Mouse (Mus musculus) hindbrain, embryonic 12.5 days (tissue): ENCODE results near the gene Arhgef15. TPM values are rescaled to one million over a fixed set of nuclear protein-coding genes. Genes with fewer than 3 reads are reported as not detected.
"Not testable (repeated sequence)": the region's sequence is repeated elsewhere in the genome, so short reads cannot be mapped to it uniquely, and the experiment has no call there.

Experiments used
- ATAC-seq: fragments of 200-750 bp; cut with Nextera tagmentation; 2 replicates; pipeline ENCODE4 v1.8.0; 2017; ENCODE audit warnings: moderate TSS enrichment; ENCODE audit not compliant: low FRiP score
- H3K27ac ChIP-seq: fragments of 300-500 bp; sonication (generic); 2 replicates; pipeline ENCODE4 v1.5.1; 2016; ENCODE audit warnings: mild to moderate bottlenecking
- H3K27me3 ChIP-seq: fragments of 300-500 bp; sonication (generic); 2 replicates; pipeline ENCODE4 v1.6.1; 2016; ENCODE audit warnings: mild to moderate bottlenecking
- H3K36me3 ChIP-seq: fragments of 300-500 bp; sonication (generic); 2 replicates; pipeline ENCODE4 v1.6.1; 2016; ENCODE audit warnings: mild to moderate bottlenecking
- H3K4me1 ChIP-seq: fragments of 300-500 bp; sonication (generic); 2 replicates; pipeline ENCODE4 v1.6.1; 2016
- H3K4me2 ChIP-seq: fragments of 300-500 bp; sonication (generic); replicated peaks from 2 replicates; pipeline ENCODE4 v1.6.1; 2016; ENCODE audit warnings: mild to moderate bottlenecking
- H3K4me3 ChIP-seq: fragments of 300-500 bp; sonication (generic); 2 replicates; pipeline ENCODE4 v1.5.1; 2016; ENCODE audit warnings: mild to moderate bottlenecking
- H3K9ac ChIP-seq: fragments of 300-500 bp; sonication (generic); 2 replicates; pipeline ENCODE4 v1.6.1; 2016; ENCODE audit warnings: mild to moderate bottlenecking, moderate library complexity
- H3K9me3 ChIP-seq: fragments of 300-500 bp; sonication (generic); replicated peaks from 2 replicates; pipeline ENCODE4 v1.6.1; 2016; ENCODE audit warnings: mild to moderate bottlenecking
- WGBS: fragments of 180-500 bp; shearing (Covaris S2); methylation state at CpG from one replicate; pipeline ENCODE4 v1.1.7; 2016; 5-methylcytosine and 5-hydroxymethylcytosine counted together
- polyA plus RNA-seq: library from polyadenylated mRNA; unstranded; fragments of >200 nt; fragmentation: Nextera tagmentation; extraction: Ambion mirVana; gene quantifications from 2 replicates; pipeline ENCODE4 v1.2.1, GENCODE M21; 2016

Arhgef15 gene
- 8.5 TPM in 2 replicates for polyA plus RNA-seq

DNA sequence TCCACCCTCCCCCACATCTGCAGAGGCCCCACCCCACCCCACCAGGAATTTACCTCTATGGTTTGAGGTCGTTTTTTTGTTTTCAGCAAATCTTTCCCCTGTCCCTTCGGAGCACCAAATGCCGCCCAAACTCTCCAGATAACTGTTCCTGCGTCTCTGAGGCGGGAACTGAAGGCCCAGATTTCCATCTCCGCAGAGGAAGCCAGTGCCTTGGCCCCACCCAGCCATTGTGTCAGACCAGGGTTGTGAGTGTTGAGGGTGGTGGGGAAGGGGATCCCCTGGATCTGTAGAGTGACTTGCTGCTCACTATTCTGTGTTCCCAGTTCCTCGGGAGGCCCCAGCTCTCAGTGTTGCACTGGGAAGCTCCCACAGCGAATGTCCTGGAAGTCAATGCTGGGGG lies at the start of gene Arhgef15:
Gene Arhgef15, minus strand, starts transcription at position 173 of the 400 bp plus-strand sequence.
- no peaks in the 10 kb centered on the region for H3K36me3 ChIP-seq
- H3K9ac ChIP-seq = 0 out of 2 replicates have a peak within 1 kb of the TSS, but pooled peaks have one; percentile 19
- H3K27ac ChIP-seq = no peak within 1 kb of the TSS
- no peaks in the 10 kb centered on the region for H3K9me3 ChIP-seq
- no peak for ATAC-seq
- peaks cover 18% of the 10 kb centered on the region for H3K4me1 ChIP-seq
- peaks cover 56% of the 10 kb centered on the region for H3K27me3 ChIP-seq
- WGBS = 34% methylated on average over 8 of the region's 8 CpGs
- 0 out of 2 replicates have a peak within 1 kb of the TSS, but pooled peaks have one; percentile 6 for H3K4me3 ChIP-seq
- H3K4me2 ChIP-seq = 0 out of 2 replicates have a peak within 1 kb of the TSS, but pooled peaks have one; percentile 1

GRCm38 (mm10) chr11:69006575-69006974 lies 49.3 kb upstream of the Arhgef15 start:
- not testable (repeated sequence) for H3K27me3 ChIP-seq, H3K4me3 ChIP-seq, H3K9ac ChIP-seq, H3K9me3 ChIP-seq, ATAC-seq, H3K27ac ChIP-seq, H3K4me2 ChIP-seq
- H3K4me1 ChIP-seq = peaks cover 14% of the 10 kb centered on the region
- peaks cover 17% of the 10 kb centered on the region for H3K36me3 ChIP-seq

GRCm38 (mm10) chr11:69005193-69005592 lies 47.9 kb upstream of the Arhgef15 start:
- Histone ChIP-seq H3K4me2 (no peak overlapping the region), H3K9me3 (no peaks in the 10 kb centered on the region), H3K9ac (no peak overlapping the region), H3K4me3 (no peak overlapping the region), H3K27ac (no peak overlapping the region), H3K4me1 (peaks cover 7% of the 10 kb centered on the region; the same call in 1 of the 2 replicates), H3K36me3 (peaks cover 31% of the 10 kb centered on the region), H3K27me3 (no peaks in the 10 kb centered on the region)
- WGBS = 89% methylated on average over 7 of the region's 7 CpGs
- no peak for ATAC-seq

DNA sequence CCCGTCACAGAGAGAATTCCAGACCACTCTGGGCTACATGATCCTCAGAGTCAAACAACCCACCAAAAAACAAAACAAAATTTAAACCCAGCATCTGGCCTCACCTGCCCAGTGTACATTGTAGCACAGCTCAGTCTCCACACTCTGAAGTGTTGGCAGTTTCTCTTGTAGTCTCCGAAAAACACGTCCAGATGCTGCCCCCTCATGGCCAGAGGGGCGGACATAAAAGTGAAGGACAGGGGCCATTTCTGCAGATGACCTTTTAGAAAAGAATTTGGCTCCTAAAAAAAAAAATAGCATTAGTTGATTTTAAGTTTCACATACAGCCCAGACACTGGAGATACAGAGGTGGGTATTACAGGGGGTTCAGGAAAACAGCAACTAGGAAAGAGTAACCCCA lies 46.3 kb upstream of the Arhgef15 start:
- H3K36me3 ChIP-seq = peaks cover 46% of the 10 kb centered on the region
- ATAC-seq = no peak
- 63% methylated on average over 4 of the region's 4 CpGs for WGBS

DNA sequence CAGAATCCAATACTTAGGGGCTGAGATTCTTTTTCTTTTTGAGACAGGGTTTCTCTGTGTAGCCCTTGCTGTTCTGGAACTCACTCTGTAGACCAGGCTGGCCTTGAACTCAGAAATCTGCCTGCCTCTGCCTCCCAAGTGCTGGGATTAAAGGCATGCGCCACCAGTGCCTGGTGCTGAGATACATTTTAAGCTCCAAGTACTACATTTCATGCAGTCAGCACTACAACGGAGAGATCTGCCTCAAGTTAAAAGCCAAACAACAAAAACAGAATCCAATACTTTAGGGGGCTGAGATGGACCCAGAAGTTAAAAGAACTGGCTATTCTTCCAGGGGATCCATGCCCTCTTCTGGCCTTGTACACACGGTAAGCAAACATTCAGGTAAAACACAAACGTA lies 45.5 kb upstream of the Arhgef15 start:
- not testable (repeated sequence) for H3K9me3 ChIP-seq, H3K27ac ChIP-seq, H3K4me3 ChIP-seq, H3K27me3 ChIP-seq, H3K4me2 ChIP-seq, ATAC-seq, H3K9ac ChIP-seq, H3K4me1 ChIP-seq
- peaks cover 54% of the 10 kb centered on the region for H3K36me3 ChIP-seq
- 93% methylated on average over 4 of the region's 4 CpGs for WGBS

More for the DNA sequence above, 46.3 kb upstream of the Arhgef15 start:
- Histone ChIP-seq H3K27me3 (no peaks in the 10 kb centered on the region), H3K9me3 (no peaks in the 10 kb centered on the region), H3K4me1 (peaks cover 7% of the 10 kb centered on the region; the same call in 1 of the 2 replicates), H3K4me2 (no peak overlapping the region), H3K9ac (no peak overlapping the region), H3K27ac (no peak overlapping the region), H3K4me3 (no peak overlapping the region)

DNA sequence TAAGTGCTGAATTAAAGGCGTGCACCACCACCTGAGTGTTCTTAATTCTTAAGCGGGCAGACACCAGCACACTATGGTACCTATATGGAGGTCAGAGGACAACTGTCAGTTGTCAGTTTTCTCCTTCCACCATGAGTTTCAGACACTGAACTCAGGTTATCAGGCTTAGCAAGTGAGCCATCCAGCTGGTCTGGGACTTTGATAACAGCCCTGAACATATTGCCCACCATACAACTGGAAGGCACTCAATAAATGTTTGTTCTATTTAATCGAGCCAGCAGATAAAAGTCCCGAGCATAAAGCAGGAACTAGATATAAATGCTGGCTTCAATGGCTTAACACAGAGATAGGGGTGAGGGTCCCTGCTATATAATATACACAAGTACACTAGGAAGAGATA lies 39.8 kb upstream of the Arhgef15 start:
- Histone ChIP-seq H3K4me1 (no peaks in the 10 kb centered on the region), H3K4me2 (no peak overlapping the region), H3K4me3 (no peak overlapping the region), H3K36me3 (peaks cover 92% of the 10 kb centered on the region), H3K27ac (no peak overlapping the region), H3K9me3 (no peaks in the 10 kb centered on the region), H3K27me3 (no peaks in the 10 kb centered on the region), H3K9ac (no peak overlapping the region)
- ATAC-seq = no peak
- 97% methylated on average over 4 of the region's 4 CpGs for WGBS

GRCm38 (mm10) chr11:68994377-68994776 lies 37.1 kb upstream of the Arhgef15 start:
- Histone ChIP-seq H3K4me3 (no peak overlapping the region), H3K4me1 (no peaks in the 10 kb centered on the region), H3K27me3 (no peaks in the 10 kb centered on the region), H3K36me3 (peaks cover 92% of the 10 kb centered on the region), H3K9me3 (no peaks in the 10 kb centered on the region), H3K27ac (no peak overlapping the region), H3K9ac (no peak overlapping the region), H3K4me2 (no peak overlapping the region)
- no peak for ATAC-seq
- 96% methylated on average over 3 of the region's 3 CpGs for WGBS

DNA sequence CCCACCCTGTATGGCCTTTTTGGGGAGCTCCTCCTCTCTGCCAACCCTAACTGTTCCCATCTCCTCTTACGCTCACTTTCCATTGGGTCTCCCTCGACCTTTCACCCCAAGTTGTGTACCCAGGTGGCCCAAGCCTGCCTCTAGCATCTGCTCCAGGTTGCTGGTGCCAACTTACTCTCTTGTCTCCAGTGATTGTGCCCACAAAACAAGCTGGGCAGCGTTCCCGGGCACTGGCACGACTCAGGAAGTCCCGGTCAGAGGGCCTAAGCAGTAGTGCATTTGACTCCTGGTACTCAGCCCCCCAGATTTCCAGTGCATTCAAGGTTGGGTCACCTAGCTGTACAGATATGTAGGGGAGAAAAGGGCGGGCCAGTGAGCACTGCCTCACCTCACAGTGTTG lies 35.8 kb upstream of the Arhgef15 start:
- Histone ChIP-seq H3K27me3 (no peaks in the 10 kb centered on the region), H3K36me3 (peaks cover 88% of the 10 kb centered on the region), H3K4me1 (no peaks in the 10 kb centered on the region), H3K4me3 (no peak overlapping the region), H3K4me2 (no peak overlapping the region), H3K27ac (no peak overlapping the region), H3K9me3 (no peaks in the 10 kb centered on the region), H3K9ac (no peak overlapping the region)
- no peak for ATAC-seq
- 89% methylated on average over 7 of the region's 7 CpGs for WGBS

- no peaks in the 10 kb centered on the region for H3K9me3 ChIP-seq
- no peak overlapping the region for H3K9ac ChIP-seq
- ATAC-seq = no peak
- no peak overlapping the region for H3K27ac ChIP-seq
- no peaks in the 10 kb centered on the region for H3K4me1 ChIP-seq
- H3K4me2 ChIP-seq = no peak overlapping the region
- H3K4me3 ChIP-seq = no peak overlapping the region
- H3K36me3 ChIP-seq = peaks cover 64% of the 10 kb centered on the region
- no peaks in the 10 kb centered on the region for H3K27me3 ChIP-seq
- WGBS = 95% methylated on average over 17 of the region's 17 CpGs
Measured at GRCm38 (mm10) chr11:68988341-68988740, 31.1 kb upstream of the Arhgef15 start.

DNA sequence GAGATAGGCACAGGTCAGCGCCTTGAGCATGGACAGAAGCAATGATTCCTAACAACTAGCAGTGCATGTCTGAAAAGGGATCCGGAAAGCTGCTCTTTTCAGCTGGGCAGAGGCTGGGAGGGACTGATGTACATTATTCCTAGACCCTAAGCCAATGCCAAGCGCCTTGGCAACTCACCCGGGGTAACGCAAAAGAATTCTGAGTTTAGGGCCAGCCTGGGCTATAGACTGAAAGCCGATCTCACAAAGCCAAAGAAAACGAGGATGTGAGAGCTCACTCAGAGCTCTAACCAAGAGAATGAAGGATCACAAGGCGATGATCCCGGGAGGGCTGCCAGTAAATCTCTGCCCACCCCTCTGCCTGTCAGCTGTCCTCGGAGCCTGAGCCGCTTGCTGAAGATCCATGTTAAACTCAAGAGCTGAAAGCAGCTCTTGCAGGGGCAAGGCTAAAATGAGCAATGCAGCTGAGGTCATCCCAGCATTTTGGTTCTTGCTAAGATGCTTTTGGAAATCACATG lies 30.1 kb upstream of the Arhgef15 start:
- Histone ChIP-seq H3K27me3 (no peaks in the 10 kb centered on the region), H3K4me3 (no peak overlapping the region), H3K9ac (no peak overlapping the region), H3K9me3 (no peaks in the 10 kb centered on the region), H3K36me3 (peaks cover 55% of the 10 kb centered on the region), H3K4me1 (no peaks in the 10 kb centered on the region), H3K27ac (no peak overlapping the region), H3K4me2 (no peak overlapping the region)
- 89% methylated on average over 11 of the region's 11 CpGs for WGBS
- no peak for ATAC-seq

- Histone ChIP-seq H3K9me3 (no peaks in the 10 kb centered on the region), H3K9ac (no peak overlapping the region), H3K36me3 (peaks cover 14% of the 10 kb centered on the region), H3K4me3 (no peak overlapping the region), H3K27me3 (no peaks in the 10 kb centered on the region), H3K4me2 (no peak overlapping the region), H3K4me1 (no peaks in the 10 kb centered on the region), H3K27ac (no peak overlapping the region)
- WGBS = 22% methylated on average over 4 of the region's 4 CpGs
- ATAC-seq = no peak
Measured at GRCm38 (mm10) chr11:68982639-68983369, 25.5 kb upstream of the Arhgef15 start.

DNA sequence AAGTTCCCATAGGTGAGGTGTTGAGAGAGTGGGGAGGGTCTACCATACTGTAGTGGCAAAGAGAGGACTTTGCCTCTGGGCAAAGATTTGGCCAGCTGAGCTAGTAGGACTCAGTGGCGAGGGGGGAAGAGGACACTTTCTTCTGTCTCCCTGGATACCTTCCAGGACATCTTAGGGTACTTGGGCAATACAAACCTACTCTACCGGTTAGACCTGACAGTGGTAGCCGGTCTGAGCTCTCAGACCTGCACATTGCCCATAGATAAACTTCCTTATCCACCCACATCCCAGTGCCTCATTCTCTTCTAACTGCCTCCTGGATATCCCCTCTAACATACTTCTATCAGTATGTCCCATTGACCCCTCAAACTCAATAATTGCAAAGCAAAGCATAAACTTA lies 23.6 kb upstream of the Arhgef15 start:
- 78% methylated on average over 3 of the region's 3 CpGs for WGBS
- 0 out of 2 replicates have a peak, but pooled peaks cover under 1% of the 10 kb centered on the region for H3K27me3 ChIP-seq
- H3K4me3 ChIP-seq = no peak overlapping the region
- no peak overlapping the region for H3K9ac ChIP-seq
- no peak overlapping the region for H3K27ac ChIP-seq
- H3K4me2 ChIP-seq = no peak overlapping the region
- no peaks in the 10 kb centered on the region for H3K9me3 ChIP-seq
- H3K4me1 ChIP-seq = no peaks in the 10 kb centered on the region
- H3K36me3 ChIP-seq = no peaks in the 10 kb centered on the region
- ATAC-seq = no peak

DNA sequence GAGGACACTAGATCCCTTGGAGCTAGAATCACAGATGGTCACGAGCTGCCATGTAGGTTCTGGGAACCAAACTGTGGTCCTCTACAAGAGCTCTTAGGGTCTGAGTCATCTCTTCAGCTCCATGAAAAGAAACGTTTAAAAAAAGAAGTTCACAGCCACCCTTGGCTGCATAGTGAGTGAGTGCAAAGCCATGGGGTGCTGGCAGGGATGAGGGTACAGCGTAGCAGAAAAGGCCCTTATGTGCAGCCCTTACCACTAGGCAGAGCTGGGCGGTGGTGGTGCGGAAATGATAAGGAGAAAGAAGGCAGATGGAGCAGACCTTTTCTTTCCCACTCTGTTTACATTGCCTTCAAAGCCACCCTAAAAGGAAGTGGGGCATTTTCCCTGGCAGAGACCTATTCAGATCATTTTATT lies 22.0 kb upstream of the Arhgef15 start:
- Histone ChIP-seq H3K9ac (no peak overlapping the region), H3K9me3 (no peaks in the 10 kb centered on the region), H3K27ac (no peak overlapping the region), H3K27me3 (0 out of 2 replicates have a peak, but pooled peaks cover 12% of the 10 kb centered on the region), H3K4me2 (no peak overlapping the region), H3K4me3 (no peak overlapping the region), H3K36me3 (no peaks in the 10 kb centered on the region), H3K4me1 (no peaks in the 10 kb centered on the region)
- no peak for ATAC-seq
- WGBS = 59% methylated on average over 5 of the region's 5 CpGs
